Mouse (Mus musculus): ENCODE measurements around the gene Pxk. TPM values are rescaled to one million over a fixed set of nuclear protein-coding genes. Genes with fewer than 3 reads are reported as not detected.

Gene Pxk
- polyA plus RNA-seq, 1 experiment from 2014 or later: 62.0 TPM

GRCm38 (mm10) chr14:8098687-8098995, 630 bp downstream of the Pxk start:
- Histone ChIP-seq H3K27ac (ENCODE audit: low read depth, low read length) (peak overlapping the region; percentile 90), H3K9ac (ENCODE audit: low read depth, low read length) (peak overlapping the region; percentile 88), H3K4me3 (ENCODE audit: low read depth, low read length) (peak overlapping the region; percentile 88), H3K9me3 (ENCODE audit: control insufficient read depth) (no peaks in the 10 kb centered on the region), H3K4me1 (replicated peaks; ENCODE audit: control insufficient read depth, insufficient read depth, low read length) (peaks cover 8% of the 10 kb centered on the region; the same call in 1 of the 2 replicates), H3K27me3 (replicated peaks; ENCODE audit: control insufficient read depth, insufficient read depth, low read length) (no peaks in the 10 kb centered on the region), H3K4me2 (replicated peaks; ENCODE audit: low read depth) (peak overlapping the region; percentile 71), H3K36me3 (ENCODE audit: control insufficient read depth, insufficient read depth) (no peaks in the 10 kb centered on the region)
- WGBS: 5% methylated on average over 5 of the region's 5 CpGs
- no peak for TF ChIP-seq CTCF (IDR thresholded peaks at IDR 0.05; ENCODE audit: low read depth)
- ATAC-seq: no peak

GRCm38 (mm10) chr14:8099561-8100021, 1.6 kb downstream of the Pxk start:
- Histone ChIP-seq H3K9ac (ENCODE audit: low read depth, low read length) (0 out of 2 replicates have a peak overlapping the region, but pooled peaks have one; percentile 7), H3K4me2 (replicated peaks; ENCODE audit: low read depth) (peak overlapping the region; percentile 71), H3K36me3 (ENCODE audit: control insufficient read depth, insufficient read depth) (no peaks in the 10 kb centered on the region), H3K27me3 (replicated peaks; ENCODE audit: control insufficient read depth, insufficient read depth, low read length) (no peaks in the 10 kb centered on the region), H3K27ac (ENCODE audit: low read depth, low read length) (no peak overlapping the region; the same call in 1 of the 2 replicates), H3K9me3 (ENCODE audit: control insufficient read depth) (no peaks in the 10 kb centered on the region), H3K4me3 (ENCODE audit: low read depth, low read length) (peak overlapping the region; percentile 88), H3K4me1 (replicated peaks; ENCODE audit: control insufficient read depth, insufficient read depth, low read length) (peaks cover 8% of the 10 kb centered on the region; the same call in 1 of the 2 replicates)
- ATAC-seq: no peak
- WGBS: 32% methylated on average over 10 of the region's 10 CpGs
- TF ChIP-seq CTCF (IDR thresholded peaks at IDR 0.05; ENCODE audit: low read depth): no peak

GRCm38 (mm10) chr14:8101886-8102285, 3.9 kb downstream of the Pxk start:
- Histone ChIP-seq H3K4me3 (ENCODE audit: low read depth, low read length) (no peak overlapping the region), H3K9ac (ENCODE audit: low read depth, low read length) (no peak overlapping the region), H3K4me1 (replicated peaks; ENCODE audit: control insufficient read depth, insufficient read depth, low read length) (peaks cover 4% of the 10 kb centered on the region; the same call in 1 of the 2 replicates), H3K27me3 (replicated peaks; ENCODE audit: control insufficient read depth, insufficient read depth, low read length) (no peaks in the 10 kb centered on the region), H3K9me3 (ENCODE audit: control insufficient read depth) (no peaks in the 10 kb centered on the region), H3K27ac (ENCODE audit: low read depth, low read length) (no peak overlapping the region), H3K36me3 (ENCODE audit: control insufficient read depth, insufficient read depth) (0 out of 2 replicates have a peak, but pooled peaks cover 5% of the 10 kb centered on the region), H3K4me2 (replicated peaks; ENCODE audit: low read depth) (no peak overlapping the region)
- TF ChIP-seq CTCF (IDR thresholded peaks at IDR 0.05; ENCODE audit: low read depth): no peak
- WGBS: 88% methylated on average over 8 of the region's 8 CpGs
- ATAC-seq: no peak

GRCm38 (mm10) chr14:8102676-8103075, 4.7 kb downstream of the Pxk start:
- no peak for ATAC-seq
- Histone ChIP-seq H3K27me3 (replicated peaks; ENCODE audit: control insufficient read depth, insufficient read depth, low read length) (no peaks in the 10 kb centered on the region), H3K9ac (ENCODE audit: low read depth, low read length) (no peak overlapping the region), H3K4me1 (replicated peaks; ENCODE audit: control insufficient read depth, insufficient read depth, low read length) (peaks cover 4% of the 10 kb centered on the region; the same call in 1 of the 2 replicates), H3K9me3 (ENCODE audit: control insufficient read depth) (no peaks in the 10 kb centered on the region), H3K27ac (ENCODE audit: low read depth, low read length) (peak overlapping the region; percentile 21; the same call in 1 of the 2 replicates), H3K4me2 (replicated peaks; ENCODE audit: low read depth) (no peak overlapping the region), H3K4me3 (ENCODE audit: low read depth, low read length) (no peak overlapping the region), H3K36me3 (ENCODE audit: control insufficient read depth, insufficient read depth) (0 out of 2 replicates have a peak, but pooled peaks cover 5% of the 10 kb centered on the region)
- WGBS: 57% methylated on average over 12 of the region's 12 CpGs
- no peak for TF ChIP-seq CTCF (IDR thresholded peaks at IDR 0.05; ENCODE audit: low read depth)

- Histone ChIP-seq H3K4me1 (replicated peaks; ENCODE audit: control insufficient read depth, insufficient read depth, low read length) (peaks cover 3% of the 10 kb centered on the region; the same call in 1 of the 2 replicates), H3K9ac (ENCODE audit: low read depth, low read length) (no peak overlapping the region), H3K9me3 (ENCODE audit: control insufficient read depth) (no peaks in the 10 kb centered on the region), H3K36me3 (ENCODE audit: control insufficient read depth, insufficient read depth) (0 out of 2 replicates have a peak, but pooled peaks cover 5% of the 10 kb centered on the region), H3K4me3 (ENCODE audit: low read depth, low read length) (no peak overlapping the region), H3K27ac (ENCODE audit: low read depth, low read length) (no peak overlapping the region), H3K4me2 (replicated peaks; ENCODE audit: low read depth) (no peak overlapping the region), H3K27me3 (replicated peaks; ENCODE audit: control insufficient read depth, insufficient read depth, low read length) (no peaks in the 10 kb centered on the region)
- ATAC-seq: no peak
- TF ChIP-seq CTCF (IDR thresholded peaks at IDR 0.05; ENCODE audit: low read depth): no peak
- WGBS: 82% methylated on average over 4 of the region's 4 CpGs
Observed at GRCm38 (mm10) chr14:8108047-8108446, 10.0 kb downstream of the Pxk start.

GRCm38 (mm10) chr14:8108976-8109375, 11.0 kb downstream of the Pxk start:
- Histone ChIP-seq H3K4me1 (replicated peaks; ENCODE audit: control insufficient read depth, insufficient read depth, low read length) (peaks cover 3% of the 10 kb centered on the region; the same call in 1 of the 2 replicates), H3K4me2 (replicated peaks; ENCODE audit: low read depth) (no peak overlapping the region), H3K36me3 (ENCODE audit: control insufficient read depth, insufficient read depth) (0 out of 2 replicates have a peak, but pooled peaks cover 5% of the 10 kb centered on the region), H3K27me3 (replicated peaks; ENCODE audit: control insufficient read depth, insufficient read depth, low read length) (no peaks in the 10 kb centered on the region), H3K9ac (ENCODE audit: low read depth, low read length) (no peak overlapping the region), H3K27ac (ENCODE audit: low read depth, low read length) (peak overlapping the region; percentile 67), H3K9me3 (ENCODE audit: control insufficient read depth) (no peaks in the 10 kb centered on the region), H3K4me3 (ENCODE audit: low read depth, low read length) (no peak overlapping the region)
- WGBS: 32% methylated on average over 1 of the region's 1 CpGs
- peak; percentile 70 for ATAC-seq
- no peak for TF ChIP-seq CTCF (IDR thresholded peaks at IDR 0.05; ENCODE audit: low read depth)

Measured in intestine, postnatal 0 days (tissue).